Mouse (Mus musculus): ENCODE measurements around the gene Trem2.
"Not testable (repeated sequence)": the region's sequence is repeated elsewhere in the genome, so short reads cannot be mapped to it uniquely, and the experiment has no call there.

Trem2 gene

GRCm38 (mm10) chr17:48350681-48351193 lies 4.5 kb downstream of the Trem2 start:
- no peak for DNase-seq (ENCODE audit: low spot score in 2 of 2)

GRCm38 (mm10) chr17:48352976-48353375 lies 6.8 kb downstream of the Trem2 start:
- DNase-seq (ENCODE audit: low spot score in 2 of 2), result not testable (repeated sequence)

- no peak for DNase-seq (ENCODE audit: low spot score in 2 of 2)
Measured at GRCm38 (mm10) chr17:48355822-48356221, 9.6 kb downstream of the Trem2 start.

GRCm38 (mm10) chr17:48357892-48358291 lies 11.7 kb downstream of the Trem2 start:
- no peak for DNase-seq (ENCODE audit: low spot score in 2 of 2)

GRCm38 (mm10) chr17:48359616-48360015 lies 13.4 kb downstream of the Trem2 start, which contains the start of gene Treml1:
TSS of gene Treml1 (plus strand) at chr17:48359916.
- no peak for DNase-seq (ENCODE audit: low spot score in 2 of 2)

GRCm38 (mm10) chr17:48360462-48360861 lies 14.3 kb downstream of the Trem2 start:
- DNase-seq (ENCODE audit: low spot score in 2 of 2), result no peak

- no peak for DNase-seq (ENCODE audit: low spot score in 2 of 2)
Measured at GRCm38 (mm10) chr17:48362346-48362745, 16.1 kb downstream of the Trem2 start.

- peak in 1 of 2 experiments; percentile 51 for DNase-seq (ENCODE audit: low spot score in 2 of 2)
Measured at GRCm38 (mm10) chr17:48362966-48363365, 16.8 kb downstream of the Trem2 start.

- DNase-seq (ENCODE audit: low spot score in 2 of 2), result no peak
Measured at GRCm38 (mm10) chr17:48363421-48363965, 17.3 kb downstream of the Trem2 start.

GRCm38 (mm10) chr17:48365511-48366155 lies 19.4 kb downstream of the Trem2 start:
- DNase-seq (ENCODE audit: low spot score in 2 of 2), result no peak

GRCm38 (mm10) chr17:48366806-48367205 lies 20.6 kb downstream of the Trem2 start:
- DNase-seq (ENCODE audit: low spot score in 2 of 2), result no peak

GRCm38 (mm10) chr17:48371621-48372020 lies 25.4 kb downstream of the Trem2 start:
- no peak for DNase-seq (ENCODE audit: low spot score in 2 of 2)

GRCm38 (mm10) chr17:48372987-48373386 lies 26.8 kb downstream of the Trem2 start:
- peak; percentile 53 to 58 for DNase-seq (ENCODE audit: low spot score in 2 of 2)

GRCm38 (mm10) chr17:48376102-48376501 lies 29.9 kb downstream of the Trem2 start:
- DNase-seq (ENCODE audit: low spot score in 2 of 2), result peak in 1 of 2 experiments; percentile 30

- DNase-seq (ENCODE audit: low spot score in 2 of 2), result no peak
Measured at GRCm38 (mm10) chr17:48379050-48379449, 32.8 kb downstream of the Trem2 start.

- no peak for DNase-seq (ENCODE audit: low spot score in 2 of 2)
Measured at GRCm38 (mm10) chr17:48385786-48386461, 39.7 kb downstream of the Trem2 start.

GRCm38 (mm10) chr17:48388666-48389065 lies 42.5 kb downstream of the Trem2 start:
- no peak for DNase-seq (ENCODE audit: low spot score in 2 of 2)

GRCm38 (mm10) chr17:48389442-48389841 lies 43.2 kb downstream of the Trem2 start:
- no peak for DNase-seq (ENCODE audit: low spot score in 2 of 2)

GRCm38 (mm10) chr17:48391446-48391845 lies 45.2 kb downstream of the Trem2 start:
- DNase-seq (ENCODE audit: low spot score in 2 of 2), result no peak

- peak; percentile 55 to 82 for DNase-seq (ENCODE audit: low spot score in 2 of 2)
Measured at GRCm38 (mm10) chr17:48392616-48393015, 46.4 kb downstream of the Trem2 start.

- DNase-seq (ENCODE audit: low spot score in 2 of 2), result no peak
Measured at GRCm38 (mm10) chr17:48401710-48402109, 55.5 kb downstream of the Trem2 start.

- DNase-seq (ENCODE audit: low spot score in 2 of 2), result no peak
Measured at GRCm38 (mm10) chr17:48402751-48403150, 56.5 kb downstream of the Trem2 start.
